In genomic region chr2:116216418-116216817, GRCm38 (mm10) we compare ENCODE assay signal across 8 mouse cellular contexts.
A peak's percentile ranks its signal among the peaks of the same experiment; 100 is the strongest.
DNase-seq lines count a peak whose midpoint lies in the region.

No protein-coding gene starts in this region.

- intact Hi-C loops in heart, postnatal 25 days (cut with DNase I) = loop anchor here (5.0 kb wide), 1 partner anchor 621 kb away; no protein-coding TSS in a partner anchor

- DNase-seq in heart, postnatal 4 days = peak; percentile 45
- no peak for DNase-seq in heart, postnatal 25 days (ENCODE audit: low spot score)
- DNase-seq in thymus, postnatal 4 days = peak; percentile 28
- no peak for DNase-seq in thymus, postnatal 14 days
- DNase-seq in forelimb bud, embryonic 11.5 days (ENCODE audit: low read depth, low spot score) = peak; percentile 6
- peak; percentile 34 for DNase-seq in testis, postnatal 14 days (ENCODE audit: low spot score)
- no peak for DNase-seq in right cerebral cortex, postnatal 36 days (ENCODE audit: low spot score in 2 of 2)
- no peak for DNase-seq in gastrocnemius, postnatal 4 days (ENCODE audit: low spot score in 2 of 2)

Comparison
In these comparisons a context has a peak if more than half of its experiments do, and no peak if none do; other contexts are left out.
1. DNase-seq: peak in heart, postnatal 4 days (single experiment), thymus, postnatal 4 days (single experiment), forelimb bud, embryonic 11.5 days (single experiment) and testis, postnatal 14 days (single experiment); none in heart, postnatal 25 days (single experiment), thymus, postnatal 14 days (single experiment), right cerebral cortex, postnatal 36 days (0 of 2) and gastrocnemius, postnatal 4 days (0 of 2).